Comparison of ENCODE assay signal across 12 mouse cellular contexts in genomic region chr5:134453577-134453976, GRCm38 (mm10). TPM values are rescaled to one million over a fixed set of nuclear protein-coding genes. Genes with fewer than 3 reads are reported as not detected.
DNase-seq lines count a peak whose midpoint lies in the region; ATAC-seq and TF ChIP-seq lines count a peak whose summit lies in the region.
"Had no signal": no experiment of that assay in that cellular context is flagged by ENCODE, and none has a peak within 500 bp of the region (broad histone marks: within the 10 kb centered on the region; RNA-seq: fewer than 3 reads in every experiment).

No protein-coding gene starts in this region.

- peaks cover 10% of the 10 kb centered on the region for H3K36me3 ChIP-seq in heart, embryonic 15.5 days
- H3K36me3 ChIP-seq in heart, adult 2 months (ENCODE audit: control insufficient read depth, insufficient read depth, low read length), result no peaks in the 10 kb centered on the region
- H3K36me3 ChIP-seq in intestine, postnatal 0 days (ENCODE audit: control insufficient read depth, insufficient read depth), result peaks cover 3% of the 10 kb centered on the region; the same call in 1 of the 2 replicates

- no peak for ATAC-seq in heart, embryonic 15.5 days (replicated peaks; ENCODE audit: insufficient number of reproducible peaks, insufficient read depth, low FRiP score, low read depth)
- ATAC-seq in intestine, postnatal 0 days, result no peak

- no peak for TF ChIP-seq POLR2A in heart, adult 2 months (IDR thresholded peaks at IDR 0.05; ENCODE audit: insufficient read depth, low read depth, low read length)

- TF ChIP-seq CTCF in heart, adult 2 months (IDR thresholded peaks at IDR 0.05), result no peak
- TF ChIP-seq CTCF in intestine, postnatal 0 days (IDR thresholded peaks at IDR 0.05; ENCODE audit: low read depth), result no peak

- H3K4me2 ChIP-seq in heart, embryonic 15.5 days, result no peak overlapping the region
- H3K4me2 ChIP-seq in intestine, postnatal 0 days (replicated peaks; ENCODE audit: low read depth), result peak overlapping the region; percentile 84; the same call in 1 of the 2 replicates
- H3K4me2 ChIP-seq: liver, embryonic 15.5 days had no signal

- H3K27me3 ChIP-seq in heart, embryonic 15.5 days, result no peaks in the 10 kb centered on the region
- no peaks in the 10 kb centered on the region for H3K27me3 ChIP-seq in heart, adult 2 months (ENCODE audit: control insufficient read depth, insufficient read depth, low read length)
- H3K27me3 ChIP-seq in intestine, postnatal 0 days (replicated peaks; ENCODE audit: control insufficient read depth, insufficient read depth, low read length), result no peaks in the 10 kb centered on the region
- H3K27me3 ChIP-seq: kidney, embryonic 15.5 days; liver, embryonic 15.5 days had no signal

- no peak overlapping the region for H3K4me3 ChIP-seq in heart, embryonic 15.5 days
- no peak overlapping the region for H3K4me3 ChIP-seq in heart, adult 2 months
- peak overlapping the region; percentile 96; the same call in 1 of the 2 replicates for H3K4me3 ChIP-seq in brown adipose tissue, adult 24 weeks (ENCODE audit: insufficient read depth, low read depth, low read length)
- no peak overlapping the region for H3K4me3 ChIP-seq in intestine, postnatal 0 days (ENCODE audit: low read depth, low read length)
- H3K4me3 ChIP-seq: liver, embryonic 15.5 days; megakaryocyte, embryonic 14.5 days had no signal

- intact Hi-C loops in heart, adult 2 months (cut with DNase I), result no loop called here
- intact Hi-C loops in gastrocnemius, postnatal 14 days (cut with DNase I; ENCODE audit: low total_unique reads), result no loop called here

- 0 out of 2 replicates have a peak overlapping the region, but pooled peaks have one; percentile 0 for H3K9ac ChIP-seq in heart, embryonic 15.5 days
- H3K9ac ChIP-seq in heart, adult 2 months (ENCODE audit: low read depth, low read length), result no peak overlapping the region
- no peak overlapping the region for H3K9ac ChIP-seq in intestine, postnatal 0 days (ENCODE audit: low read depth, low read length)
- H3K9ac ChIP-seq: kidney, embryonic 15.5 days; liver, embryonic 15.5 days had no signal

- no peaks in the 10 kb centered on the region; the same call in 1 of the 2 replicates for H3K79me2 ChIP-seq in heart, adult 2 months (replicated peaks; ENCODE audit: control insufficient read depth, insufficient read depth, low read length)

- no peaks in the 10 kb centered on the region for H3K9me3 ChIP-seq in heart, embryonic 15.5 days (replicated peaks)
- no peaks in the 10 kb centered on the region for H3K9me3 ChIP-seq in intestine, postnatal 0 days (ENCODE audit: control insufficient read depth)
- H3K9me3 ChIP-seq: liver, embryonic 15.5 days had no signal

- WGBS in heart, embryonic 15.5 days, result 12% methylated on average over 1 of the region's 1 CpGs
- WGBS in heart, adult 2 months, result 15% methylated on average over 1 of the region's 1 CpGs
- 20% methylated on average over 1 of the region's 1 CpGs for WGBS in intestine, postnatal 0 days

- peaks cover 27% of the 10 kb centered on the region for H3K4me1 ChIP-seq in heart, embryonic 15.5 days (replicated peaks)
- H3K4me1 ChIP-seq in heart, adult 2 months (ENCODE audit: control insufficient read depth, insufficient read depth, low read length), result peaks cover 5% of the 10 kb centered on the region
- H3K4me1 ChIP-seq in brown adipose tissue, adult 24 weeks (ENCODE audit: control insufficient read depth, insufficient read depth, insufficient read length, low read length), result no peaks in the 10 kb centered on the region
- H3K4me1 ChIP-seq in intestine, postnatal 0 days (replicated peaks; ENCODE audit: control insufficient read depth, insufficient read depth, low read length), result 0 out of 2 replicates have a peak, but pooled peaks cover 4% of the 10 kb centered on the region

- DNase-seq in heart, adult 2 months, result no peak
- DNase-seq in brain, adult 2 months (ENCODE audit: low read depth, low spot score), result peak; percentile 35
- no peak for DNase-seq in urinary bladder, postnatal 14 days (ENCODE audit: low spot score)
- no peak for DNase-seq in gastrocnemius, postnatal 14 days
- no peak for DNase-seq in kidney, adult 8-10 months
- DNase-seq: right cerebral cortex, postnatal 25 days had no signal

- TF ChIP-seq EP300 in heart, adult 2 months (IDR thresholded peaks at IDR 0.05; ENCODE audit: insufficient read depth, low read depth, low read length), result no peak

- H3K27ac ChIP-seq in heart, embryonic 15.5 days, result 0 out of 2 replicates have a peak overlapping the region, but pooled peaks have one; percentile 7
- H3K27ac ChIP-seq in heart, adult 2 months, result no peak overlapping the region
- peak overlapping the region; percentile 69 for H3K27ac ChIP-seq in brown adipose tissue, adult 24 weeks (replicated peaks; ENCODE audit: low read depth, low read length)
- H3K27ac ChIP-seq in intestine, postnatal 0 days (ENCODE audit: low read depth, low read length), result no peak overlapping the region
- H3K27ac ChIP-seq: liver, embryonic 15.5 days had no signal

RNA-seq across cellular contexts. Expression of gene Gtf2ird1, which starts 2.9 kb away (rescaled TPM):
- polyA plus RNA-seq in heart, embryonic 15.5 days (2015; fragmentation: Nextera tagmentation; extraction: Ambion mirVana), result 47.3 and 57.5 TPM in 2 replicates
- 10 to 100 TPM; 23.8 to 26.4 TPM for total RNA-seq in heart, adult 2 months (2021)
- polyA plus RNA-seq in heart, adult 2 months (2012; rRNA removed), result 13.4 and 18.0 TPM in 2 replicates
- polyA plus RNA-seq in brown adipose tissue, adult 24 weeks (2012; ENCODE audit: insufficient read depth, insufficient read length, missing spikeins), result 37.9 and 80.1 TPM in 2 replicates
- polyA plus RNA-seq in intestine, postnatal 0 days (2015; fragmentation: Nextera tagmentation; extraction: Ambion mirVana), result 42.8 and 46.8 TPM in 2 replicates
- total RNA-seq in gastrocnemius, postnatal 14 days (2021), result 10 to 100 TPM in 1 of 2 experiments, 1 to 10 TPM in 1; 9.5 to 10.7 TPM

Comparison
In these comparisons a context has a peak if more than half of its experiments do, and no peak if none do; other contexts are left out.
1. H3K27ac ChIP-seq: peak in heart, embryonic 15.5 days (single experiment) and brown adipose tissue, adult 24 weeks (single experiment); none in heart, adult 2 months (single experiment) and intestine, postnatal 0 days (single experiment).